Mouse (Mus musculus) thymus, postnatal 25 days (tissue): ENCODE data around the gene Spib.

Experiments used
- DNase-seq: peaks from one replicate; pipeline ENCODE4 v3.0.0; 2022

The Spib gene

DNA sequence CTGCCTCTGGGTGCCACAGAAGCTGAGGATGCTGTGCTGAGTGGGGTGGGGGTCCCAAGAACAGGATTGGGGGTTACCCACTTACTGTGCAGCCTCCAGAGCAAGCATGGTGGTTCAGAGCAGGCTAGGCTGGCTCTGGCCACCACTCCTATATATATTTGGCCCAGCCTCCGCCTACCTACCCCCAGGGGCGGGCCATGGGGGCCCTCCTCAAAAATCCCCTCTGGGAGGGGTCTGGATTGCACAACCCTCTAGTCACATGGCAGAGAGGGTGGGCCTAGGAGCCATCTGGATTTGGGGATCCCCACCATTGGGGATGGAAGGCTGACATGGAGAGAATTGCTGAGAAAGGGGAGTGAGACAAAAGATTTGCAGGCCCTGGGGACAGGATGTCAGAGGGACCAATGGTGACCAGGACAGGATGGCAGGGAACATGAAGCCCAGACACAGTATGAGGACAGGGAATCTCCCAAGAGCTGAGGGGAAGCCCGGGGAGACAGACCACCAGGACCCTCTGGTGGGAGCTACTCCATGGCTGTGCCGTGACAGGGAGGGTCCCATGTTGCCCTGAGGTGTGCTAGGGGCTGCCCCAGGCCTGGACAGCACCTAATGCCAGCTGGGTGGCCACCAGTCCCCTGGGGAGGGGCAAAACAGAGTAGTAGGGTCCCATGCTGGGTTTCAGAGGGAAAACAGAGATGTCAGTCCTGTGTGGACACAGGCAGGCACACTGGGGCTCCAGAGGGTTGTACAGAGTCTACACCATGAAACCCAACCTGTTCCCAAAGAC is at the start of gene Spib:
TSS of gene Spib (minus strand) at position 126 of the 787 bp plus-strand sequence.
- DNase-seq, result no peak

DNA sequence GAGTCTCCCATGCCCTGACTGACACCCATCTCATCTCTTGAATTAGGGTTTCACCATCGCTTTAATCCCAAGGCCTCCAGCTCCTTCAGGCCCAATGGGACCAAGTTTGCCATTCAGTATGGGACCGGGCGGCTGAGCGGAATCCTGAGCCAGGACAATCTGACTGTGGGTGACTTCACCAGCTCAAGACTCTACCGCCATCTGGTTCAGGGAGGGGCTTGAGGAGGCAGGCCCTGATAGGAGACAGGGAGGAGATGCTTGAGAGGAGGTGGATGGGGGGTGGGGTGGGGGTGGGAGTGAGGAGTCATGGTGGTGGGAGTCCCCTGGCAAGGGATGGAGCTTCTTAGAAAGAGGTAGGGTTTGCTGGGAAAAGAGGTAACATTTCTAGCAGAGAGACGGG is 49.8 kb upstream of the Spib start:
- no peak for DNase-seq

DNA sequence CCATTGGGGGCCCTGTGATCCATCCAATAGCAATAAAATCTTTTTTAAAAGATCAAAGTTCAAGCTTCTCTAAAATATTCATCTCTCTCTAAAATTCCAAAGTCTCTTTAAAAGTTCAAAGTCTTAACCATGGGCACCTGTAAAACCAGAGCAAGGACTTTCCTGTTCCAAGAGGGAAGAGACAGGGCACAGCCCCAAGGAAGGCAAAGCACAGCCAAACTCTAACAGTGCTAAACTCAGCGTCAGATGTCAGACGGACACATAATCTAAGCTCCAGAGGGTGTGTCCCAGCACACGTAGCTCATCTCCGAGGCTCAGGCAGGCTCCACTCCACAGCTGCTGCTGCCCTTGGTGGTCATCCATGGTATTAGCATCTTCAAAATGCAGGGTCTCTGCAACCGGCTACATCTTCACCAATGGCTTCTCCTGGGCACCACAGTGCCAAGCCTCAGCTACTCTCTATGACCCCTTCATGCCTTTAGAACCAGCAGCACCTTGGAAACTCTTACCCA is 44.5 kb upstream of the Spib start:
- DNase-seq, result no peak

DNA sequence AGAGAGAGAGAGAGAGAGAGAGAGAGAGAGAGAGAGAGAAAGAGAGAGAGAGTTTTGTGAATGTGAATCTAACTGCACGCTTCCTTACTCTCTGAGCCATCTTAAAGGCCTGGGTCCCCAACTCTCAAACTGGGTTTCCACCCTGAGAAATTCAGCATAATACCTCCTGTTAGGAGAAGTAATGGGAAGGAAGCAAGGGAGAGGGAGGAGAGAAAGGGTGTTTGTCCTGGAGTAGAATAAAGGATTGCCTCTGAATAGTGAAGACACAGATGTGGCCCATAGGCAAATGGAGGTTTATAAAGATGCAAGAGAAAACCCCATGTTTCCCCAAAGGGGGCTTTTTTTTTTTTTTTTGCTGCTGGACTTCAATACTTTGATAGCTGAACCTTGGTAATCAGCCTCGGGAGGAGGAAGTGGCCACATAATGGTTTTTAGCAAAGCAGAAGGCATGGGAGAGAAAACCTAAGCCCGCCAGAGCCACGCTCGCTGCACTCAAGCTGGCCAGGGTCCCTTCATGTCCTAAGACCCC is 41.1 kb upstream of the Spib start:
- DNase-seq, result no peak

DNA sequence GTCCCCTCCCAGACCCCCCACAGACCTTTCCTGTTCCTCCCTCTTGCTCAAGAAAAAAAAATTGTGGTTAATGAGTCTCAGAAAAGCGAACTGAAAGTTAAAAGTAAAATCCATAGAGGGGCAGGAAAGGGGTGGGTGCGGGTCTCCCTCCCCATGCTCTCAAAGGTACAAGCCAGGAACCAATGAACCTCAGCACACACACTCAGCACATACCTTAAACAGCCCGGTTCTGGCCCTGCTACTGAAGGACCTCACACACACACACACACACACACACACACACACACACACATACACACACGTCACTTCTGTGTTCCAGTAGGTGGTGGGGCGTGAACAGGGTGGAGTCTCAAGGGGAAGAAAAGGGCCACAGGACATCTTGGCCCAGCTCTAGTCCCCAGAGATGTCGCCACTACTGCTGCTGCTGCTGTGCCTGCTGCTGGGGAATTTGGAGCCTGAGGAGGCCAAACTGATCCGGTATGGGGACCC is 40.4 kb upstream of the Spib start, which contains the start of gene Napsa:
TSS of gene Napsa (plus strand) at position 168 of the 489 bp plus-strand sequence.
- no peak for DNase-seq

DNA sequence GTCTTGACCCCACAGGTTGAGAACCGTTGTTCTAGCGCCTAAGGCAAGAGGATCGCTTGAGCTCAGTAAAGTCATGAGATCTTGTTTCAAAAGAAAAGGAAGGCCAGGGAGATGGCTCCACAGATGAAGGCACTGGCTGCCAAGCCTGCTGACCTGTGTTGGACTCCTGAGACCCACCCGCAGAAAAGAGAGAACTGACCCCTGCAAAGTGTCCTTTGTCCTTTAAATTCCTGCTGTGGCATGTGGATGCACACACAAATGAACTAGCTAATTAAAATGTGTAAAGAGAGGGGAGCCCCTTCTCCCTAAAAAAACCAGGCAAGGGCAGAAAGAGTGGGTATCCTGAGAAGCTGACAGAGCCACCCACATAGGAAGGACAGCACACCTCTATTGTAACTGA is 39.9 kb upstream of the Spib start:
- no peak for DNase-seq

DNA sequence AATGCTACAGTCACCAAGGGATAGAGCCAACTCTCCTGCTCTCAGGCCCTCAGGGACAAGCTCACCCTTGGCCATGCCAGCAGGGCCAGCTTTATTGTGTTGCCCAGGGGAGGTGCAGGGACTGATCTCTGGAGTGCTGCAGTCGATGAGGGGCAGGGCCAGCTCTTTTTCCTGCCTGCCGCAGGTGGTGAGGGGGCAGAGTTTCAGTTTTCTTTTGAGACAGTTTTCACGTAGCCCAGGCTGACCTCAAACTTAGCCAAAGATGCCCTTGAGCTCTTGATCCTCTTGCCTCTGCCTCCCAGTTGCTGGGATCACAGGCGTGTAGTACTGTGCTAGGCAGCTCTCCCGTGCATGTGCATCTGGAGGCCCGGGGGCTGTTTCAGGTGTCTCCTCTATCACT is 39.1 kb upstream of the Spib start:
- DNase-seq, result no peak

DNA sequence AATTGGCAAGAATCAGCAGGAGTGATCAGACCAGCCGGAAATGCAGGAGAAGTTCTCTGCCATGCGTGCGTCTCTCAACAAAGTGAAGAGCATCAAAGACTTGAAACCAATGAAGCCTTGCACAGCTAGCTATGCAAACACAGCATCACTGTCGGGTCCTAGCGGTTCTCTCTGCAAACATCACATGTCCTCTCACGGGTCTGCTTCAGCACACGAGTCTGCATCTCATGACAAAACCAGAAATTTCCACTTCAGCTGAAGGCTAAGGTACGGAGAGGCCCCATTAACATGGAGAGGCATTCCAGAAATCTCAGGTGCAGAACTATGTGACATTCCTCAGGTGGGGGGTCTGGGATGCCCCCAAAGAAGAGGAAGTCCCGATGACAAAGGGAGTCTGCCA is 36.9 kb upstream of the Spib start:
- no peak for DNase-seq

DNA sequence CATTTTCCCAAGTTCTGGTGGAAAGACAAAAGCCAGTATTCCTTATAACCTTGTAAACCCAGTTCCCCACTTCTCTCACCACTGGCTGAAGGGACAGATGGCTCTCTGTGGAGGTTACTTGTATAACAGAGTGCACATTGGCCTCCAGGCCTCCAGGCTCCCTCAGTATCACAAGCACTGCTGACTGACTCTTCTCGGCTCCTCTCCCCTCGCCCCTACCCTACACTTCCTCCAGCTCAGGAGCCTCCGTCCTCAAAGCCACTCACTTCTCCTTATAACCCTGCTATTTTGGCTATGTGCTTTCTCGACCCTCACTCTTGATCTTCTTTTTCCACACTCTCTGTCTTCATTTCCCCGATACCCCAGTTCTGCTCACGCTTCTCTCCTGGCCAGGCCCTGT is 33.5 kb upstream of the Spib start:
- DNase-seq, result no peak

DNA sequence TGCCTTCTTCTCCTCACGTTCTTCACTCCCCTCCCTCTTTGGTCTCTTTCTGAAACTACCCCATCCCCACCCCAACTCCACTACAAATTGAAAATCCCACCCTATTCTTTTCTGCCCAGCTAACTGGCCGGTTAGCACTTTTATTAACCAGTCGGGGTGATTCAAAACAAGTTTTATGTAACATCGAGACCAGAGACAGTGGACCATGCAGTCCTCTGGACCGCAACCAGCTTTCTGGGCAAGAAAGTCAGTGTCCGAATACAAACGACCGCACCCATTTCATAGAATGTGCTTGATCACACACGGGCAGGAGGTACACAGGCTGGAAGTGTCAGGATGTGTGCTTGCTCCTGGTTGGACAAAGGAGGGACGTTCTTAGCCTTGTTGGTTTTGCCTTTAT is 32.6 kb upstream of the Spib start:
- DNase-seq, result no peak

DNA sequence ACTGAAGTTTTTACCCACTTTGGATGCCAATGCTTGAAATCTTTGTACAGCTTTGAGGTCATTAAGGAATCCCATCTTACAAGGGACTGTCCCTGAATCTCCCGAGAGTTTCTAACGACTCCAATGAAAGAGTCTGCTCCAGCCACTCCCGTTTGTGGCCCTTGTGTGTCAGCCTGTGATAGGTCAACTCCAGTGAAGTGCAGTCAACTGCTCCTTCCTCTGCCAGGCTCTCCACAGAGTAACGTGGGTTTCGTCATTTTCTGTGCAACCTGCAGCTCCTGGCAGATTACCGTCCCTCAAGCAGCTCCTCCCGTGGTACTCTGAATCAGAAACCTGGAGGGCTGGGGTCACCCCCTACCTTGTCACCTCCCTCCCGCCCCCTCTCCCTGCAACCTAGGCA is 31.4 kb upstream of the Spib start:
- DNase-seq, result no peak

DNA sequence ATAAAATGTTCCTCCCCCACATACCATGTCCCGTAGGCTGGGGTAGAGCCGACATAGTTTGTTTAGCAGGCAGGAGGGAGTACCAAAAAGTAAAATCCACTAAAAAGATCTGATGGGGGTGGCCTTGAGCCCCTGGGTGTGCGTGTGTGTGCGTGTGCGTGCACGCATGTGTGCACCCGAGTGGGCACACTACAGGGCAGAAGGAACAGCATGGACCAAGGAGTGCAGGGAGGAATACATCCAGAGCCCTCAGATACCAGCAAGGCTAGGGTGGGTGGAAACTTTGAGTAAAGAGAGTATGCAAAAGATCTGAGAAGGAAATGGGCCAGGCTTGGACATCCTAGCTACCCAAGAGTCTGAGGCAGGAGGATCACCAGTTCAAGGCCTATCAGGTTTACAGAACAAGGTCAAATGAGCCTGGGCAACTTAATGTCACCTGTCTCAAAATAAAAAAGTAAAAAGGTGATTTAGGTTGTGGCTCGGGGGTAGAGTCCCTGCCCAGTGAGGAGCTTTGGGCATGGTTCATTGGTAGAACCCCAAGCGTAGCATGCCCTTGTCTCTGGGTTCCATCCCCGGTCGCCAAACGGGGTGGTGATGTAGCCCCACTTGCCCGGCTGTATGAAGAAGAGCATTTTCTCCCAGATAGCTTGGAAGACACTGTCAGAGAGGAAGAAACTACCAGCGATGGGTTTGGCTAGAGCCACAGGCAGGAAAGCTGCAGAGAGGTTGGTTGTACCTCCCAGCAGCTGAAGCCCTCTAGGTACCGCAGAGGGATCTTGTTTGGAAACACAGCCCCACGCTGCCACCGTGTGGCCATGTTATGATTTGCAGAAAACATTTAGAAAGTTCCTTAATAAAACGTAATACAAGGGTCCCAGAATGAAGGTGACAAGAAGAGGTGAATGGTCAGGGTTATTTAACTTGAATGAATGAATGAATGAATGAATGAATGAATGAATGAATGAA is 28.8 kb upstream of the Spib start:
- peak; percentile 82 for DNase-seq

DNA sequence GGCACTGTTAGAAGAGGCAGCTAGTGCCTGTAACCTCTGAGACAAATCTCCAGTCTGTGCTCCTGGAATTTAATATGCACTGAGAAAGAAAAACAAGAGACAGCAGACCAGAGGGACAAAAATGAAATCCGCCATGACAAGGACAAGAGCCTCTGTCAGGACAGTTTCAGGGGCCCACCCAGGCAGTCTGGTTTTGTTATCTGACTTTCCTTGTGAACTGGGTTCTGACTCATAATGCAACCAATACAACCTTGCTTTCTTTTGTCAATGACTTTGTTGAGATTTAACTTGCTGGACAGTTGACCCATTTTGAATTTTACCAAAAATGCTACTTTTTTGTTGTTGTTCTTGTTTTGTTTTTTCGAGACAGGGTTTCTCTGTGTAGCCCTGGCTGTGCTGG is 25.8 kb upstream of the Spib start:
- no peak for DNase-seq

DNA sequence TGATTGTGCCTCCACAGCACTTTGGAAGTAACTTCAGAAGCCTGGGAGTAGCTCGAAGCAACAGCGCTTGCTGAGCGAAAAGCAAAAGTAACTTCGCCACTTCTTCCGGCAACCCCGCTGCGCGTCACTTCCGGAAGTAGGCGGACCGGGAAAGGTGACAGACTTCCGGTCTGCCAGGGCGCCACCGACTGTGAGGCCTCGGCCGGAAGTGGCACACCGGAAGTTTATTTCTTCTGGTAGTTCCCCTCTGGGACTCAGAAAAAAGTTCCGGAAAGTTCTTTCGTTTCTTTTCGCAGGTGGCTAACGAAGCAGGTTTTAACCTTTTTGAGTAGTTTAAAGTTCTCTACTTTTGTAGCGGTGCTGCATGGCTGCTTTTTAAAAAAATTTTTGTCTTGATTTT is 22.0 kb upstream of the Spib start, which contains the start of gene Nr1h2:
TSS of gene Nr1h2 (minus strand) at position 126 of the 400 bp plus-strand sequence.
- peak; percentile 96 for DNase-seq

DNA sequence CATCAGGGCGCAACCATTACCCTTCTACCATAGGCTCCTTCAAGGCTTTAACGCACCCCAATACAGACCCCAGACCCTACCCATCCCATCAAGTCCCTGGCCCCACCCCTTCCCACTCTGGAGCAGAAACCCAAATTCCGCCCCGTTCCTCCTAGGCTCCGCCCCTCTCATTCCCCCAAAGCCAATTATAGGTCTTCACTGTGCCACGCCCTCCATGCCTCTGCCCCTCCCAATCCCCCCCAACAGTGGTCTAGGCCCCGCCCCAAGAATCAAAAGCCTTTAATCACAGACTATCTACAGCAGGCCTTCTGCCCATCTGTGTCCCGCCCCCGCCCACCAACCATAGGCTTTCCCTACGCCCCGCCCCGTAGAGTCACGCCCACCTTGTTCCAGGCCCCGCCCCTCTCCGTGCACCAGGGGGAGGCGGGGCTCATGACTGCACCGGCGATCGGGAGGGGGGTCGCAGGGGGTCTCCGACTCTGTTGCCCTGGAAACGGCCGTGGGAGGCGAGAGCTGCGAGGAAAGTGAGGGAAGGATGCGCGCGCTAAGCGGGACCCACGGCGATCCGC is 21.4 kb upstream of the Spib start:
- peak; percentile 82 for DNase-seq

DNA sequence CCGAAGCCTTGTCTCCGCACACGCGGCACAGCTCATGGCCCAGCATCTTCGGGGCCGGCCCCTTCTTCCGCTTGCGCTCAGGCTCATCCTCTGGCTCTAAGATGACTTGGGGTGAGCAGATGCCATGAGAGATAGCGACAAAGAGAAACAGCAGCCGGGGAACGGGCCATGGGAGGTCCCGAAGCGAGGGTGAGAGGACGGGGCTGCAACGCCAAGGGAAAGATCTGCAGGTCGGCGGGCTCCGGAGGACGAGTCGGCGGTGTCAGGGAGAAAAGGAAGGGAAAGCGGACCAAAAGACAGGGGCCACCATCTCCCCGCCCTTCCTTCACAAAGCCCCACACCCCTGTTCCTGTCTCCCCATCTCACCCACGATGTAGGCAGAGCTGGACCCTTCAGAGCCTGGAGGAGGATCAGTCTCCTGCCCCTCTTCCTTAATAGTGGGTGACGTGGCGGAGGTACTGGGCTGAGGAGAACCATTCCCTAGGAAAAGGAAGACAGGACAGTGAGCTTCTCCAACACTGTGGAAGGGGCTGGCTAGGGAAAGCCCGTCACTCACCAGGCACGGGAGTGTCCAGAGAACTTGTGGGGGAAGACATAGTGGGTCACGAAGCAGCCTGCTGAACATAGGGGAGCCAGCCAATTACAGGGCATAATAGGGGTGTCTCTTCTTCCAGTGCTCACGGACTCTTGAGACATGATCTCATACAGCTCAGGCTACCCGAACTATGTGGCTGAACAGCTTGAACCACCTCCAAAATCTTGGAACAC is 20.5 kb upstream of the Spib start:
- no peak for DNase-seq

DNA sequence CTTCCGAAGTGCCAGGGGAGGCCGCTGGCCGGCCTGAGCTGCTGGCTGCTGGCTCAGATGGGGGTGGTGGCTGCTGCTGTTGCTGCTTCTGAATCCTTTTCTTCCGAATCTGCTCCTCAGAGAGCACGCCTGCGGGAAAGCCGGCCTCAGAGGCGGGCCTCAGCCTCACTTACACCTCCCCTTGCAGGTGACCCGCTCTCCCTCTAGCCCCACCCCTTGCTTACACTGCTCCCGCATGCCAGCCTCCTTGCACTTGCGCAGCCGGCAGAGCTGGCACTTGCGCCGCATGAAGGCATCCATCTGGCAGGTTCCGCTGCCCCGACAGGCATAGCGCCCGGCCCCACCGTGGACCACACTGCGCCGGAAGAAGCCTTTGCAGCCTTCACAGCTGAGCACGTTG is 19.9 kb upstream of the Spib start:
- no peak for DNase-seq

DNA sequence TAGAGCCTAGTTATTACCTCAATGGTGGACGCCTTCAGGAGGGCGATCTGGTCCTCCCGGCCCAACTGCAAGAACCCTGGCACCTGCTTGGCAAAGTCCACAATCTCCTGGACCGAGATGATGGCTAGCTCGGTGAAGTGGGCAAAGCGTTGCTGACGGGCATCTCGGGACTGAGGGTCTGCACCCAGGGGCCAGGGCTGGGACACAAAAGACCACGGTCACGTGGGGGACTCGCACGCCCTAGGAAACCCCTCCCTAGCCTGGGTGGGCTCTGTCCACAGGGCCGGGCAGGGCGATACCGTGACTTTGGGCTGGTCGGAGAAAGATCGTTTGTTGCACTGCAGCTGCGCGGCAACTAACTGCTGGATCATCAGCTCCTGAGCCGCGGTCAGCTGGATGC is 19.4 kb upstream of the Spib start:
- no peak for DNase-seq

DNA sequence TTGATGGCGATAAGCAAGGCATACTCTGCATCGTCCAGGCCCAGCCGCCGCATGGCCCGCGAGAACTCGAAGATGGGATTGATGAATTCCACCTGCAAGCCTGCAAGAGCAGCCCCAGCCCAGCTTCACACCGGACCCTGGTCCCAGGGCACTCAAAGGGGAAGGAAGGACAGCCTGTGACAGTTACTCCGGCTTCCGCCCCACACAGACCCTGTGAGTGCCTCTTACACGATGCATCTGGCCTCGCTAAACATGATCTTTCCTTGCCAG is 18.5 kb upstream of the Spib start:
- DNase-seq, result no peak

DNA sequence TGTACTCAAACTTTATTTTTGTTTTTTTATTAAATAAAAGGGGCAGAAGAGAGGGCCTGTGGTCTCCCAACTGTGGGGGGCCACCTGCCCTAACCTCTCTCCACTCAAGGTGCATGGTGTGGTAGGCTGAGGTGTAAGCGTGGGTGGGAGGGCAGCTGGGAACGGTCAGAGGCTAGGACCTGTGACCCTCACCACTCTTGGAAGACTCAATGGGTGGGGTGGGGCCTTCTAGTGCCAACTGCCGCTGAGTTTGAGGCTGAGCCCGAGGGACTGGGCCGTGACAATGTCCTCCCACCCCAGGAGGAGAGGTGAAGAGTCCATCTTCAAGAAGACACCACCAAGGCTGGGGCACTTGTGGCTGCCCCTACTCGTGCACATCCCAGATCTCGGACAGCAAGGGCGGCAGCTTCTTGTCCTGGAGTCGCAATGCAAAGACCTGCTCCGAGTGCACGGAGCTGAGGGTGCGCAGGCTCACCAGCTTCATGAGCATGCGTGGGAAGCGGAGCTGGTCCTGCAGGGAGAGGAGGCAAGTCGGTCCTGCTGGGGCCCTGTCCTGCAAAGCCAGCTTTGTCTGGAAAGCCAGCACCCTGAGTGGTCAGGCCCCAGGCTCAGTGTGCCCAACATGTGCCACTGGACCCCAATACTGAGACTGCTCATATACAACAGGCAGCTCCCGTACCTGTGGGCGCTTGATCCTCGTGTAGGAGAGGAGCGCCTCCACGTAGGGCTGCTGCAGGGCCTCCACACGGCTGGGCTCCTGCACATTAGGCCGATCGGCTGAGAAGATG is 17.9 kb upstream of the Spib start:
- no peak for DNase-seq

DNA sequence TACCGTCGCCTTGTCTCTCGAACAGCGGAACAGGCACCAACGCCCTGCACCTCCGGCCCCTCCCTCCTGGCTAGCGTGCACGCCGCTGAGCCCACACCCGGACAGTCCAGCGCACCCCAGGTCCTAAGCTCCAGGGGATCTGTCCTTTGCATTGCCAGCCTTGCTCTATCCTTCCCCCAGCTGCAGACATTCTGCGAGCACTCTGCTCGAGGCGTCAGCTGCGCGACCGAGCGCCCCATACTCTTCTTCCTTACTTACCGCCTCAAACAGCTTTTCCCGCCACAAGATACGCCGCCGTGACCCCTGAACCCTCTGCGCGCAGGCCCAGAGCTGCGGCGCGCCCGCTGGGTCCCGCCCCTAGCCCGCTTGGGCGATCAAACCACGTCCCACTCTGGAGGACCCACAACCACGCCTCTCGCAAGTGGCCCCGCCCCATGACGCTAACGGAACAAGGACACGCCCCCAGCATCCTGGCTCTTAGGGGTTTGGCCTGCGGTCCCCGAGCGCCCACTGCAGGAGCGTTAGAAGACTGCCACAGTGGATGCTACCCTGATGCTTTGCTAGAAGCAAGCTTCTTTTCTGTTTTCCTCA is 16.7 kb upstream of the Spib start, which contains the start of gene Pold1:
TSS of gene Pold1 (minus strand) at position 353 of the 591 bp plus-strand sequence.
- DNase-seq, result peak; percentile 100
